ENCODE assay signal across 12 mouse cellular contexts in genomic region chr7:133040688-133041345, GRCm38 (mm10).
A peak's percentile ranks its signal among the peaks of the same experiment; 100 is the strongest.
DNase-seq lines count a peak whose midpoint lies in the region; ATAC-seq and TF ChIP-seq lines count a peak whose summit lies in the region.
"Had no signal": no experiment of that assay in that cellular context is flagged by ENCODE, and none has a peak within 500 bp of the region (broad histone marks: within the 10 kb centered on the region; RNA-seq: fewer than 3 reads in every experiment).

No protein-coding gene starts in this region.

- peak overlapping the region; percentile 73 for H3K27ac ChIP-seq in kidney, adult 2 months (ENCODE audit: insufficient read depth, low read depth, low read length)
- peak overlapping the region; percentile 80 for H3K27ac ChIP-seq in lung, postnatal 0 days (ENCODE audit: low read length)
- H3K27ac ChIP-seq: hindbrain, embryonic 14.5 days; liver, embryonic 15.5 days; neural tube, embryonic 13.5 days had no signal

- H3K9ac ChIP-seq in lung, postnatal 0 days (replicated peaks; ENCODE audit: low read depth): no peak overlapping the region
- H3K9ac ChIP-seq: hindbrain, embryonic 14.5 days; liver, embryonic 15.5 days; neural tube, embryonic 13.5 days had no signal

- 0 out of 2 replicates have a peak, but pooled peaks have one; percentile 16 for ATAC-seq in lung, postnatal 0 days
- no peak for ATAC-seq in megakaryocyte-erythroid progenitor cell, adult 5-6 weeks (replicated peaks; ENCODE audit: low FRiP score, low TSS enrichment, poor library complexity, severe bottlenecking)

- no peak; the same call in 1 of the 2 replicates for TF ChIP-seq CTCF in kidney, adult 2 months (conservative IDR thresholded peaks at IDR 0.05; ENCODE audit: insufficient read depth, insufficient read length, low read depth, low read length)
- TF ChIP-seq CTCF in lung, postnatal 0 days (IDR thresholded peaks at IDR 0.05): peak; percentile 52

- H3K27me3 ChIP-seq in kidney, adult 2 months (replicated peaks; ENCODE audit: control insufficient read depth, insufficient read depth, low read length): no peaks in the 10 kb centered on the region
- H3K27me3 ChIP-seq in lung, postnatal 0 days (replicated peaks; ENCODE audit: insufficient read depth, low read length): no peaks in the 10 kb centered on the region
- H3K27me3 ChIP-seq: liver, embryonic 15.5 days; neural tube, embryonic 13.5 days had no signal

- 67% methylated on average over 3 of the region's 3 CpGs for WGBS in kidney, adult 2 months
- 45% methylated on average over 3 of the region's 3 CpGs for WGBS in lung, postnatal 0 days

- TF ChIP-seq EP300 in lung, postnatal 0 days (IDR thresholded peaks at IDR 0.05): peak; percentile 29; the same call in 1 of the 2 replicates

- DNase-seq in heart, adult 11 months: peak; percentile 93
- no peak for DNase-seq in heart, postnatal 36 days
- peak; percentile 44 for DNase-seq in Muller cell, postnatal 12 days (ENCODE audit: inconsistent ontology term)
- peak; percentile 77 for DNase-seq in kidney, adult 2 months
- DNase-seq in lung, postnatal 0 days (ENCODE audit: low spot score): peak; percentile 70
- no peak for DNase-seq in c-Kit-positive CD71-positive TER-119-positive erythroid progenitor cells, embryonic 14.5 days (ENCODE audit: low spot score)
- DNase-seq in cerebellum, adult 18-20 months: no peak

- peak overlapping the region; percentile 3; the same call in 1 of the 2 replicates for H3K4me2 ChIP-seq in lung, postnatal 0 days (replicated peaks; ENCODE audit: low read depth, low read length)
- H3K4me2 ChIP-seq: hindbrain, embryonic 14.5 days; liver, embryonic 15.5 days; neural tube, embryonic 13.5 days had no signal

- H3K9me3 ChIP-seq in lung, postnatal 0 days (ENCODE audit: low read length): no peaks in the 10 kb centered on the region
- H3K9me3 ChIP-seq: liver, embryonic 15.5 days; neural tube, embryonic 13.5 days had no signal

- TF ChIP-seq POLR2A in kidney, adult 2 months (IDR thresholded peaks at IDR 0.05; ENCODE audit: low read depth, low read length): no peak

- no peak overlapping the region for H3K4me3 ChIP-seq in kidney, adult 2 months (ENCODE audit: insufficient read depth, low read depth, low read length)
- no peak overlapping the region for H3K4me3 ChIP-seq in lung, postnatal 0 days (ENCODE audit: low read depth, low read length)
- H3K4me3 ChIP-seq: erythroblast, embryonic 14.5 days; liver, embryonic 15.5 days; neural tube, embryonic 13.5 days had no signal

- H3K4me1 ChIP-seq in kidney, adult 2 months (ENCODE audit: control insufficient read depth, insufficient read depth, low read length): peaks cover 15% of the 10 kb centered on the region; the same call in 1 of the 2 replicates
- peaks cover 63% of the 10 kb centered on the region for H3K4me1 ChIP-seq in lung, postnatal 0 days (ENCODE audit: insufficient read depth, low read depth, low read length)

- intact Hi-C loops in heart, postnatal 36 days (cut with DNase I): no loop called here

- no peaks in the 10 kb centered on the region for H3K36me3 ChIP-seq in kidney, adult 2 months (ENCODE audit: control insufficient read depth, insufficient read depth, low read length)
- no peaks in the 10 kb centered on the region for H3K36me3 ChIP-seq in lung, postnatal 0 days (ENCODE audit: insufficient read depth, low read length)
- H3K36me3 ChIP-seq: liver, embryonic 15.5 days; neural tube, embryonic 13.5 days had no signal

Comparison
In these comparisons a context has a peak if more than half of its experiments do, and no peak if none do; other contexts are left out.
1. DNase-seq: peak in heart, adult 11 months (single experiment), Muller cell, postnatal 12 days (single experiment), kidney, adult 2 months (single experiment) and lung, postnatal 0 days (single experiment); none in heart, postnatal 36 days (0 of 2), c-Kit-positive CD71-positive TER-119-positive erythroid progenitor cells, embryonic 14.5 days (single experiment) and cerebellum, adult 18-20 months (0 of 2).